Mouse (Mus musculus) bone marrow macrophage, adult 2 months (primary cell): ENCODE results near the gene Ms4a15.

ENCODE experiments used
- CTCF ChIP-seq: IDR thresholded peaks from 2 replicates; pipeline ENCODE4 v1.5.1; 2012; ENCODE audit warnings: low read depth, mild to moderate bottlenecking, low read length, moderate library complexity
- POLR2A ChIP-seq: IDR thresholded peaks from 2 replicates; pipeline ENCODE4 v1.6.1; 2012; ENCODE audit warnings: mild to moderate bottlenecking, low read depth, low read length, borderline replicate concordance

DNA sequence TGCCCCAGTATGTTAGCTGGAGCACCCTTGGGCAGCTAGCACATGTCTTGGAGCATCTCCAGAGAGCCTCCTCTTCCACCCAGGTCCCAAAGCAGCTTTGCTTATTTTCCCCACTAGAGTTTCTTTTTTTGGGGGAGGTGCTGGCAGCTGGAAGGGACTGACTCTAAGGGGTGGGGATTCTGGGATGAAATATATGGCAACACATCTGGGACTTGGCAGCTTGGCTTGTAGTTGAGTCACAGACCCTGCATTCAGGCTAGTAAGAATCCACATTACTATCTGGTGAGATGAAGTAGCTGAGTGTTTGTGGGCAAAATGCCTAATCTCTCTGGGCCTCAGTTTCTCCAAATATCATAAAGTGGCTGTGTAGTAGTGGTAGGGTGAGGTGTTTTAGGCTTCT lies 1.1 kb downstream of the Ms4a15 start:
- no peak for TF ChIP-seq CTCF
- TF ChIP-seq POLR2A, result no peak
